Mouse (Mus musculus) liver, embryonic 14.5 days (tissue): Measurements from ENCODE around the gene Tcte3. TPM values are rescaled to one million over a fixed set of nuclear protein-coding genes. Genes with fewer than 3 reads are reported as not detected.
A peak's percentile ranks its signal among the peaks of the same experiment; 100 is the strongest.

Experiments
- ATAC-seq: fragments of 200-750 bp; cut with Nextera tagmentation; 2 replicates; pipeline ENCODE4 v1.8.0; 2017; ENCODE audit warnings: moderate number of reproducible peaks, mild to moderate bottlenecking, moderate library complexity; ENCODE audit not compliant: insufficient read depth
- DNase-seq, 3 experiments: peaks; one replicate each; pipeline ENCODE4 v3.0.0-alpha.2; 2012 to 2013; ENCODE audit warnings: low read depth in 3 of 3, low spot score in 3 of 3
- H3K27ac ChIP-seq: fragments of 300-500 bp; sonication (generic); 2 replicates; pipeline ENCODE4 v1.5.1; 2014; ENCODE audit warnings: moderate library complexity, mild to moderate bottlenecking, control low read depth, inconsistent platforms
- H3K27me3 ChIP-seq: fragments of 300-500 bp; sonication (generic); 2 replicates; pipeline ENCODE4 v1.6.1; 2014; ENCODE audit warnings: mild to moderate bottlenecking, low read length, moderate library complexity; ENCODE audit not compliant: control insufficient read depth, insufficient read depth
- H3K36me3 ChIP-seq: fragments of 300-500 bp; sonication (generic); replicated peaks from 2 replicates; pipeline ENCODE4 v1.6.1; 2014; ENCODE audit warnings: low read depth; ENCODE audit not compliant: control insufficient read depth, insufficient read depth
- H3K4me1 ChIP-seq, 2 experiments: fragments of 200-500 bp in 1 of 2; fragments of 300-500 bp in 1 of 2; sonication (generic) in 1 of 2; replicated peaks; 2 replicates each; pipeline ENCODE4 v1.6.1; 2012 to 2014; ENCODE audit warnings: antibody characterized with exemption in 1 of 2, inconsistent platforms in 1 of 2, low read length in 1 of 2; ENCODE audit not compliant: control insufficient read depth in 2 of 2, insufficient read depth in 2 of 2
- H3K4me2 ChIP-seq: fragments of 300-500 bp; sonication (generic); 2 replicates; pipeline ENCODE4 v1.6.1; 2014; ENCODE audit warnings: low read depth, mild to moderate bottlenecking, control low read depth, moderate library complexity
- H3K4me3 ChIP-seq, 2 experiments: fragments of 200-500 bp in 1 of 2; fragments of 300-500 bp in 1 of 2; sonication (generic) in 1 of 2; 2 replicates each; pipeline ENCODE4 v1.5.1; 2012 to 2014; ENCODE audit warnings: low read depth in 2 of 2, low read length in 2 of 2, mild to moderate bottlenecking in 2 of 2, control low read depth in 1 of 2, inconsistent platforms in 1 of 2, moderate library complexity in 1 of 2; ENCODE audit not compliant: insufficient read depth in 1 of 2
- H3K9ac ChIP-seq: fragments of 300-500 bp; sonication (generic); replicated peaks from 2 replicates; pipeline ENCODE4 v1.6.1; 2014; ENCODE audit warnings: mild to moderate bottlenecking, control low read depth, moderate library complexity
- H3K9me3 ChIP-seq: fragments of 300-500 bp; sonication (generic); 2 replicates; pipeline ENCODE4 v1.6.1; 2016; ENCODE audit warnings: low read length, mixed read lengths; ENCODE audit not compliant: control insufficient read depth
- CTCF ChIP-seq: IDR thresholded peaks from 2 replicates; pipeline ENCODE4 v1.5.1; 2016; ENCODE audit warnings: antibody characterized with exemption, low read depth, control low read depth
- EP300 ChIP-seq: IDR thresholded peaks from 2 replicates; pipeline ENCODE4 v1.6.1; 2016; ENCODE audit warnings: antibody characterized with exemption, low read depth
- WGBS: fragments of 180-500 bp; shearing (Covaris S2); extraction: QIAGEN DNeasy Blood & Tissue Kit; methylation state at CpG from one replicate; pipeline ENCODE4 v1.1.7; 2014; ENCODE audit not compliant: insufficient replicate concordance; 5-methylcytosine and 5-hydroxymethylcytosine counted together
- polyA plus RNA-seq, 2 experiments: library from polyadenylated mRNA; depleted of rRNA in 1 of 2; stranded (reverse) in 1 of 2; unstranded in 1 of 2; fragments of >200 nt; fragmentation: Nextera tagmentation in 1 of 2; extraction: Ambion mirVana in 1 of 2; gene quantifications; 2 replicates each; pipeline versions ENCODE4 v1.2.1 to v1.2.3; 2012 to 2014

Gene Tcte3
- polyA plus RNA-seq, 2 experiments = 1.3 to 2.9 TPM

DNA sequence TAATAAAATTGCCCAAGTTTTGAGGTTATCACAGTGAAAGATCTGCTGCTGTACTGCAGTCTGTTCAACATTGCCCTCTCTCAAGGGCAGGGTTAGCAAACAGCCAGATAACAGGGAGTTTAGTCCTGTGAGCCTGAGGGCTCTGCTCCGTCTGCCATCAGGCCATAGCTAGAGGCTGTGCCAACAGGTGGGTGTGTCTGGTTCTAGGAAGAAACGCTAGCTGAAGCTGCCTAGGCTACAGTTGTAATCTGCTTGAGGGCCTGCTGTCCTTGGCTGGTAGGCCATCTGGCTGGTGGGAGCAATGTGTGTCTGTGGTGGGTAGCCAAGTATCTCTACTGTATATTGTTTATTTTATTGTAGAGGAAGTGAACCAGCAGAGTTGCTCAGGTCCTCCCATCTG is 36.2 kb upstream of the Tcte3 start:
- ATAC-seq (peak; percentile 66), DNase-seq (peak in 1 of 3 experiments; percentile 17)
- H3K36me3 ChIP-seq = no peaks in the 10 kb centered on the region
- peaks cover 4 to 16% of the 10 kb centered on the region in 2 experiments; a peak in 3 of 4 replicates for H3K4me1 ChIP-seq
- TF ChIP-seq CTCF = no peak
- no peak for TF ChIP-seq EP300
- no peak overlapping the region for H3K27ac ChIP-seq
- WGBS = 8% methylated on average over 2 of the region's 2 CpGs
- H3K4me2 ChIP-seq = no peak overlapping the region
- no peaks in the 10 kb centered on the region for H3K27me3 ChIP-seq
- no peak overlapping the region for H3K4me3 ChIP-seq
- H3K9ac ChIP-seq = no peak overlapping the region
- H3K9me3 ChIP-seq = no peaks in the 10 kb centered on the region

- Histone ChIP-seq H3K4me3 (no peak overlapping the region), H3K27ac (no peak overlapping the region), H3K4me2 (no peak overlapping the region), H3K9ac (no peak overlapping the region), H3K27me3 (no peaks in the 10 kb centered on the region), H3K4me1 (peaks cover 4 to 16% of the 10 kb centered on the region in 2 experiments; a peak in 3 of 4 replicates), H3K9me3 (no peaks in the 10 kb centered on the region), H3K36me3 (no peaks in the 10 kb centered on the region)
- DNase-seq (no peak), ATAC-seq (no peak)
- WGBS = 55% methylated on average over 8 of the region's 8 CpGs
- TF ChIP-seq EP300 = no peak
- no peak for TF ChIP-seq CTCF
Measured at GRCm38 (mm10) chr17:15075033-15075432, 33.7 kb upstream of the Tcte3 start.

- Histone ChIP-seq H3K36me3 (no peaks in the 10 kb centered on the region), H3K9ac (no peak overlapping the region), H3K27ac (no peak overlapping the region), H3K9me3 (no peaks in the 10 kb centered on the region), H3K27me3 (no peaks in the 10 kb centered on the region), H3K4me3 (no peak overlapping the region), H3K4me2 (no peak overlapping the region), H3K4me1 (peaks cover 0 to 24% of the 10 kb centered on the region in 2 experiments; a peak in 2 of 4 replicates)
- DNase-seq (no peak), ATAC-seq (no peak)
- WGBS = 69% methylated on average over 2 of the region's 2 CpGs
- TF ChIP-seq EP300 (no peak), CTCF (no peak)
Measured at GRCm38 (mm10) chr17:15072211-15072610, 30.9 kb upstream of the Tcte3 start.

DNA sequence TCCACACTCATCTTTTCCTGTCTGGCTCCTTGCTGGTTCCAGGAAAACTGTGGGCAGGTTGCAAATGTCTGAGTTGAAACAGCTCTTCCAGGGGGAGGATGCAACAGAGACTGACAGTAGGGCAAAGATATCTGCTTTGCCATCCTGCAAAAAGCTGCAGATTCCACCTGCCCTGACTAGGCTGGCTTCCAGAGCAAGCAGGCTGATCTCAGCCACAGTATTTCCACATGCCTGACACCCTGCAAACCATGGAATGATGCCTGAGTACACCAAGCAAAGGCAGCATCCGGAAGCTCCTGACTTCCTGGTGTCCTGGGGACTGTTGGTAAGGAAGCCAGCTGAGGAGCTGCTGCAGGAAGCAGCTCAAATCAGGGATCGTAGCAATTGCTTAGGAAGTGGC is 27.8 kb upstream of the Tcte3 start:
- H3K36me3 ChIP-seq = no peaks in the 10 kb centered on the region
- H3K4me2 ChIP-seq = no peak overlapping the region
- ATAC-seq = no peak
- no peak overlapping the region for H3K9ac ChIP-seq
- 39% methylated on average over 2 of the region's 2 CpGs for WGBS
- H3K27ac ChIP-seq = no peak overlapping the region
- no peak for TF ChIP-seq CTCF
- no peak for TF ChIP-seq EP300
- H3K4me1 ChIP-seq = peaks cover 0 to 17% of the 10 kb centered on the region in 2 experiments; a peak in 2 of 4 replicates
- H3K4me3 ChIP-seq = no peak overlapping the region
- no peak for DNase-seq
- no peaks in the 10 kb centered on the region for H3K9me3 ChIP-seq
- H3K27me3 ChIP-seq = no peaks in the 10 kb centered on the region

DNA sequence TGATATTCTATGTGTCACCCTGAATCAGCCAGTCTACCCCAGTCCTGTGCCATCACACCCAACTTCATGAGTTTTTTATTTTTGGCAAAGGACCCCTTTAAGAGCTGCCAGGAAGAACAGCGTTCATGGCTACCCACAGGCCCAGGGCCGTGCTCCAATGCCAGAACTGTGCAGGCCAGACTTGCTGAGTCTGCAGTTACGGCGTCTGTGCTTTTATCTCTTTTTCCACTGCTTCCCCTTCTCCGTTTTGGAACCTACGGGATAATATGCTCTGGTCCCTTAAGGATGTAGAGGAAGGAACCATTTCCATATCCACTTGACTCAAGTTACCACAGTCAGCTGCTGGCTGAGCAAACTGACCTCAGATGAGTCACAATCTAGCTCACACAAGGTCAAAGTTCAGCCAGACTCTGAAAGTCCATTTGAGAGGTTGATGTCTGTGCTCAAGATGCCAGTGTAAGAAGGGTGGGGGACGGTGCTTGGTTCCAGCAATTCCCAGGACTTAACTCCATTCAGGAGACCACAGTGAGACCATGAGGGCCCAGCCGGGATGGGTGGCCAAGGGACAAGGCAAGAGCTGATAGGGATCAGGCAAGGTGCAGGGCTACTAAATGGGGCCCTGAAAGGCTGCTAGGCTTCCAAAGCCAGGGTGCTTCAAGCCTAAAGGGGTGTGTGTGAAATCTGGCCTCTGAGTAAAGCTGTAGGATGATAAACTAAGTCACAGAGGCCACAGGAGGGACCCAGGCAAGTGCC is 26.9 kb upstream of the Tcte3 start:
- Histone ChIP-seq H3K9ac (no peak overlapping the region), H3K4me3 (no peak overlapping the region), H3K36me3 (no peaks in the 10 kb centered on the region; the same call in 1 of the 2 replicates), H3K4me2 (no peak overlapping the region), H3K27ac (no peak overlapping the region), H3K4me1 (peaks cover 0 to 17% of the 10 kb centered on the region in 2 experiments; a peak in 2 of 4 replicates), H3K9me3 (no peaks in the 10 kb centered on the region), H3K27me3 (no peaks in the 10 kb centered on the region)
- TF ChIP-seq EP300 (no peak), CTCF (no peak)
- WGBS = 34% methylated on average over 8 of the region's 8 CpGs
- ATAC-seq (peak; percentile 42; the same call in 1 of the 2 replicates), DNase-seq (no peak)
